Mouse (Mus musculus) T-helper 1 cell (primary cell): ENCODE results near the gene B3gntl1.

Source experiments
- in situ Hi-C: fragments of 300-600 bp; cut with MboI, MseI; formaldehyde crosslinking; loops from one replicate; pipeline ENCODE4 v1.15.1; 2025; ENCODE audit warnings: high pct_unique_total_duplicates

Gene B3gntl1

DNA sequence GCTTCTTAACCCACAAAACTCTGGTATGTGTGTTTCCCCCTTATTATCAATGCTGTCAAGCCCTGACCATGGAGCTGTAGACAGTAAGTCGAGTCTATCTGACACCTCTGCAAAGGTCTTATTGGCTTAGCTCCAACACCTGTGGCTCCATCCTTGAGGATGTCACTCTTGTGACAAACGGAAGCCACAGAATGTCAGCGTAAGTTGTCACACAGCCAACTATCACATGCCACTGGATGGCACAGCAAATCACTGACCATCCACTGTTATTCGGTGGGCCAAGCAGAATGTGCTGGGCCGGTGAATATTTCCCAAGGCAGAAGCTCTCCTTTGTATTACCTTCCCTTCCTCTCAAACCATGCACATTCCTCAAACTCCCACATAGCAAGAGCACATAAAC is 24.8 kb downstream of the B3gntl1 start:
- in situ Hi-C loops: no loop called here

DNA sequence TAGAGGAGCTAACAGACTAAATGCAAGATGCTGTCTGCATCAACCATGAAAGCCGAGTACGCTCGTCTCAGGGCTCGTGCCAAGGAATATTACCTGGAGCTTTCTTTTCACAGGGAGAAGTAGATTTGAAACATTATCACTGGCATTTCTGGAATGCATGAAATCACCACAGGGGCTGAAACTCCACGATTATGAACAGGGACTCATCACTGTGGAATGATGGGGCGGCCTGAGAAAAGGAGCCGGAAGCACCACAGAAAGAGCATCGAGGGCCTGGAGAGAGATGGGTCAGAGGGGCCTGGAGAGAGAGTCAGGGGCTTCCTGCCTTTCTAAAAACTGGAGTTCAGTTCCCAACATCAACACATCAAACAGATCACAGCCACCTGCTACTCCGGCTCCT is 25.6 kb downstream of the B3gntl1 start:
- in situ Hi-C loops: no loop called here

GRCm38 (mm10) chr11:121645394-121645793 is 27.6 kb downstream of the B3gntl1 start:
- in situ Hi-C loops: no loop called here

- in situ Hi-C loops: no loop called here
These were observed 31.3 kb downstream of the B3gntl1 start for GRCm38 (mm10) chr11:121641501-121642145.

DNA sequence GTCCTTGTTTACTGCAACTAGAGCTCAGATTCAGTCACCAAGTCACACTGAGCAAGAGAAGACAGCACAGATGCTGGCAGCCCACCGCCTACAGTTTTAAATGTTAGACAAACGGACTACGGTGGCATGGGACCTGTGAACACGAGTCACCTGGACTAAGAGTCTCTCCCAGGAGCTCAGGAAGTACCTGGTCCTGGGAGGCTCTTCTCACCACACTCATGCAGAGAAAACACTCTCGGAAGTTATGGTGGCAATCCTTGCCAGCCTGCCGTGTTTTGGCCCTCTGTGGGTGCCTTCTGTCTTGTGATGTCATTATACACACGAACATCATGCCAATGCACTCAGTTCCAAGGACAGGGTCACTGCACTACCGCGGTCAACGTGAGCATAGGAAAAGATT is 36.3 kb downstream of the B3gntl1 start:
- in situ Hi-C loops: no loop called here

- in situ Hi-C loops: no loop called here
These were observed 41.5 kb downstream of the B3gntl1 start for GRCm38 (mm10) chr11:121631410-121631809.

DNA sequence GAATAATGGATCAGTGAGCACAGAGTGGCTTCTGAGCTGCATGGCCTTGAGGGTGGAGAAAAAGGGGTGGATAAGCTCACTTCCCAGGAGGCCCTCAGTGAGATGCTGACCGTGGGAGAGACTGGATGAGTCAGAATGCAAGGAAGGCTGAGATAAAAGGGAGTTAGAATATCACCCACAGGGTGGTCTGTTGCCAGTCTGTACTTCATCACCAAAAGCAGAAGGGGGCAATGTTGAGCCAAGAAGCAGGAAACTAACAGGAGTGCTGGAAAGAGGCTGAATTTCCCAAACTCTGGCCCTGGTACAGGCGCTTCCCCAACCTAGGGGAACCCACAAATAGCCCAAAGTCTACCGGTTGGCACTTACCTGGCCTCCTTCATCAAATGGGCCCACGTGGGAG is 42.5 kb downstream of the B3gntl1 start:
- in situ Hi-C loops: no loop called here

GRCm38 (mm10) chr11:121629529-121629928 is 43.4 kb downstream of the B3gntl1 start:
- in situ Hi-C loops: no loop called here

- in situ Hi-C loops: no loop called here
These were observed 45.4 kb downstream of the B3gntl1 start for GRCm38 (mm10) chr11:121627521-121627920.

GRCm38 (mm10) chr11:121625007-121625406 is 47.9 kb downstream of the B3gntl1 start:
- in situ Hi-C loops: no loop called here

DNA sequence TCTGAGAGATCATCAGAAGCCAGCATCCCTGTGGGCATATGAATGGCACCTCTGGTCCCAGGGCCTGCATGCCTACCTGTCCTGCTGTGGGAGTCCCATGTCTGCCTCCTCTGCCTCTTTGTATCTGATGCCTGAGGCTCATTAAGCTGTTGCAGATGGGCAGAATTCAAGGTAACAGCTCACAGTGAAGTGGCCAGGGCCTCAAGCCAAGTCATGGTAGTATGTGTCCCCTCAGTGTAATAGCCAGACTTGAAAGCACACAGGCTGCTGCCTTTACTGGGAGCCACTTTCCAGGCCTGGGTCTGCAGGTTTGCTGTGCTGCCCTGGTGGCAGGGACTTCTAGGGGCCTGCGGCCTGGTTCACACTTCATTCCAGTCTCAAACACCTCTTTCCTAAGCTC is 55.6 kb downstream of the B3gntl1 start:
- in situ Hi-C loops: no loop called here

GRCm38 (mm10) chr11:121616501-121616900 is 56.5 kb downstream of the B3gntl1 start:
- in situ Hi-C loops: no loop called here

DNA sequence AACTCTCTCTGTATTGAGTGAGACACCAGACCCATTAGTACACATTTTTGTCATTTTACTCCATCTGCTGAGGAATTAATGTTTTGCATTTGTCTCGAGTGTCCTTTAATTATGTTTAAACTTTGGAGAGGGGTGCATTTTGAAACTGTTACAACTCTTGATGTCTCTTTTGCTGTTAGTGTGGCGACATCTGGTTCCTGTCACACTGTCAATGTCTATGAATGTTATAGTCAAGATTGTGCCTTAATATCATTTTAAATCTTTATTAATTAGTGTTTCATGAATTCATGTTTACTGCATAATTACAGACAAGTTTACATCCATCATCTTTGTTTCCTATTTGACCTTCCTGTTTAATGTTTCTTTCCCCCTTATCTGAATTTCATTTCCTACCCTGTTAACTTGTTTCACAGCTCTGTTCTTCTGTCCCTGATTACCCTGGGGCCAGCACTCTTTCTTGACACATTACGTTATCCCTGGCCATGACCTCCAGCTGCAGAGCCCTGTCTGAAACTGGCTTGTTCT is 56.9 kb downstream of the B3gntl1 start:
- in situ Hi-C loops: no loop called here

DNA sequence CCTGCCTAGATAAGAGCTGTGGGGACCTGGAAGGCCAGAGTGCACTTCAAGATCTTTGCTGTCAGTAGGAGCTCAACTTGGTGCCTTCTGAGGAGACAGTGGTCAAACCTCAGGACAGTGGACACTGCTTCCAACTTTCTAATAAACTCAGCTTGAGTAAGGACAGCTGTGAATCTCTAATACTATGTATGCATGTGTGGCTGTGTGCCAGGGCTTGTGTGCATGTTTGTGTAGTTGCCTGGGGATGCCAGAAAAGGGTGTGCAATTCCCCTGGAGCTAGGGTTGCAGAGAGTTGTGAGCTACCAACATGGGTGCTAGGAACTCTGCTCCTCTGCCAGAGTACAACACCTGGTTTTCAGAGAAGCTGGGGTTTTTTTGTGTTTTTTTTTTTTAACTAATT is 62.0 kb downstream of the B3gntl1 start:
- in situ Hi-C loops: no loop called here

- in situ Hi-C loops: no loop called here
These were observed 67.3 kb downstream of the B3gntl1 start for GRCm38 (mm10) chr11:121605604-121606003.

DNA sequence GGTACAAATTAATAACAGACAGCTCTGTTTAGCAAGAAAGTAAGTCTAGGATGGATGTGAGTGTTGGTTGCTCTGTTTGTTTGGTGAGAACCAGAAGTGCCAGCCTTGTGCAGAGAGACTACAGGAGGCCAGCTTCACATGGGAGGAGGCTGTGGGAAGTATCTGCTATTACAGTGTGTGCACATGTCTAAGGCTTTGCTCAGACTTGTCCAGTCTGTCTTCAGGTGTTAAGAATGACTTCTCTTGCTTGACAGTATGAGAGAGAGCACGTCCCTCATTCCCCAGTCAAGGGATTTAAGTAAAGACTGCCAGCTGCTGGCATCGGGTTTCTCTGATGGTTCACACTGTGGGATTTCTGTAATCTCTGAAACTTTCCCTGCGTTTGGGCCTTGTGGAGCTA is 71.5 kb downstream of the B3gntl1 start:
- in situ Hi-C loops: no loop called here

DNA sequence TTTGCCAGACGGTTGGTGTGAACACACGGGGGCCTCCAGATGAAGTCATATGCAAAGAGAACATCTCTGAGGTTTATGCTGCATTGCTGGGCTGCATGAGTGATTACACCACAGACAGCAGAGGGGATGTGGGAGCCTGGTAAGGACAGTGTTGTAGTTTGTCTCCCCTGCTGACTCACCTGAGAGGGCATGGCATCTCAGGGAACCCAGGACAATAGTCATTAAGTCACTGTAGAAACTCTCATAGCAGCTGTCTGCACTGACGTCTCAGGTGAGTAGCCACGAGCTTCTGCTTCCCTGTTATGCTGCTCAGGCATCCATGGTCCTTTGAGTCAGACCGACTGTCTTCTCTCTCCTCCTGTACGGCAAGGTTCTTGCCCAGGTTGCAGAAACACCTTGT is 75.7 kb downstream of the B3gntl1 start:
- in situ Hi-C loops: no loop called here

GRCm38 (mm10) chr11:121581856-121582255 is 91.1 kb downstream of the B3gntl1 start:
- in situ Hi-C loops: no loop called here
